In genomic region chr8:4324983-4325750, GRCm38 (mm10) we compare ENCODE assay signal across 8 mouse cellular contexts. TPM values are rescaled to one million over a fixed set of nuclear protein-coding genes. Genes with fewer than 3 reads are reported as not detected.
DNase-seq lines count a peak whose midpoint lies in the region; ATAC-seq and TF ChIP-seq lines count a peak whose summit lies in the region.

Gene Ccl25 (plus strand): TSS chr8:4325210.
Gene Elavl1 (minus strand): TSS chr8:4325413.

- H3K9me3 ChIP-seq in embryonic facial prominence, embryonic 15.5 days (replicated peaks) = no peaks in the 10 kb centered on the region
- H3K9me3 ChIP-seq in limb, embryonic 14.5 days (ENCODE audit: control insufficient read depth, low read length) = no peaks in the 10 kb centered on the region
- H3K9me3 ChIP-seq in midbrain, postnatal 0 days (ENCODE audit: low read length) = no peaks in the 10 kb centered on the region

- peak within 1 kb of the TSS; percentile 97 for H3K27ac ChIP-seq in bone marrow, adult 2 months (ENCODE audit: control insufficient read depth, insufficient read depth, low read depth, low read length, poor library complexity)
- peak within 1 kb of the TSS; percentile 91 for H3K27ac ChIP-seq in embryonic facial prominence, embryonic 15.5 days (replicated peaks)
- H3K27ac ChIP-seq in limb, embryonic 14.5 days (replicated peaks; ENCODE audit: low read depth, low read length) = peak within 1 kb of the TSS; percentile 87
- H3K27ac ChIP-seq in midbrain, postnatal 0 days (ENCODE audit: low read depth, low read length) = peak within 1 kb of the TSS; percentile 91

- peak; percentile 95 for DNase-seq in 416B (ENCODE audit: low read depth)
- DNase-seq in heart, adult 8-10 months (ENCODE audit: low spot score) = peak; percentile 97
- peak; percentile 97 for DNase-seq in kidney, adult 9 months
- peak; percentile 95 for DNase-seq in limb, embryonic 14.5 days (ENCODE audit: low spot score)
- peak; percentile 98 for DNase-seq in midbrain, postnatal 0 days (ENCODE audit: low spot score)
- DNase-seq in spleen, postnatal 14 days (ENCODE audit: low spot score in 2 of 2) = peak; percentile 97 to 98

- no peaks in the 10 kb centered on the region; the same call in 1 of the 2 replicates for H3K4me1 ChIP-seq in bone marrow, adult 2 months (ENCODE audit: control insufficient read depth, insufficient read depth, low read length)
- H3K4me1 ChIP-seq in embryonic facial prominence, embryonic 15.5 days = peaks cover 36% of the 10 kb centered on the region
- H3K4me1 ChIP-seq in limb, embryonic 14.5 days (ENCODE audit: control insufficient read depth, insufficient read depth, low read length) = peaks cover 22% of the 10 kb centered on the region
- H3K4me1 ChIP-seq in midbrain, postnatal 0 days (ENCODE audit: insufficient read depth, low read length) = peaks cover 7% of the 10 kb centered on the region

- peak within 1 kb of the TSS; percentile 89 for H3K4me2 ChIP-seq in embryonic facial prominence, embryonic 15.5 days (replicated peaks)
- H3K4me2 ChIP-seq in limb, embryonic 14.5 days (replicated peaks; ENCODE audit: low read depth, low read length, severe bottlenecking) = peak within 1 kb of the TSS; percentile 92
- peak within 1 kb of the TSS; percentile 74 for H3K4me2 ChIP-seq in midbrain, postnatal 0 days (ENCODE audit: low read depth, low read length, poor library complexity, severe bottlenecking)

- under 1% methylated on average over 77 of the region's 78 CpGs for WGBS in bone marrow, adult 2 months
- under 1% methylated on average over 78 of the region's 78 CpGs for WGBS in embryonic facial prominence, embryonic 15.5 days
- WGBS in limb, embryonic 14.5 days = under 1% methylated on average over 49 of the region's 78 CpGs
- WGBS in midbrain, postnatal 0 days = under 1% methylated on average over 57 of the region's 78 CpGs

- peak within 1 kb of the TSS; percentile 95 for H3K4me3 ChIP-seq in bone marrow, adult 2 months (replicated peaks; ENCODE audit: control insufficient read depth, low read depth, low read length)
- peak within 1 kb of the TSS; percentile 96 for H3K4me3 ChIP-seq in embryonic facial prominence, embryonic 15.5 days (replicated peaks)
- H3K4me3 ChIP-seq in limb, embryonic 14.5 days (replicated peaks; ENCODE audit: low read length) = peak within 1 kb of the TSS; percentile 97
- peak within 1 kb of the TSS; percentile 100 for H3K4me3 ChIP-seq in midbrain, postnatal 0 days (ENCODE audit: low read depth, low read length)

- H3K27me3 ChIP-seq in embryonic facial prominence, embryonic 15.5 days = no peaks in the 10 kb centered on the region
- no peaks in the 10 kb centered on the region for H3K27me3 ChIP-seq in limb, embryonic 14.5 days (ENCODE audit: control insufficient read depth, insufficient read depth, low read length)
- H3K27me3 ChIP-seq in midbrain, postnatal 0 days (ENCODE audit: insufficient read depth, low read length) = no peaks in the 10 kb centered on the region

- TF ChIP-seq POLR2A in bone marrow, adult 2 months (IDR thresholded peaks at IDR 0.05; ENCODE audit: borderline replicate concordance, control insufficient read depth, low read depth, low read length) = peak; percentile 81; the same call in 1 of the 2 replicates
- TF ChIP-seq POLR2A in limb, embryonic 14.5 days (IDR thresholded peaks at IDR 0.05; ENCODE audit: borderline replicate concordance, extremely low read depth, insufficient read depth, insufficient read length) = peak; percentile 75; the same call in 1 of the 2 replicates

- peak; percentile 98 for ATAC-seq in embryonic facial prominence, embryonic 15.5 days (ENCODE audit: insufficient number of reproducible peaks, low FRiP score, low TSS enrichment, low read depth)
- peak; percentile 99 for ATAC-seq in limb, embryonic 14.5 days (ENCODE audit: low FRiP score, low read depth)
- ATAC-seq in midbrain, postnatal 0 days (ENCODE audit: low FRiP score) = peak; percentile 99

- no peak for TF ChIP-seq CTCF in bone marrow, adult 2 months (IDR thresholded peaks at IDR 0.05; ENCODE audit: control insufficient read depth, insufficient read depth, low read length)
- TF ChIP-seq CTCF in midbrain, postnatal 0 days (IDR thresholded peaks at IDR 0.05) = no peak

- H3K9ac ChIP-seq in embryonic facial prominence, embryonic 15.5 days = peak within 1 kb of the TSS; percentile 92
- H3K9ac ChIP-seq in limb, embryonic 14.5 days (ENCODE audit: low read depth, low read length, severe bottlenecking) = peak within 1 kb of the TSS; percentile 98
- peak within 1 kb of the TSS; percentile 98 for H3K9ac ChIP-seq in midbrain, postnatal 0 days (replicated peaks; ENCODE audit: low read length, poor library complexity, severe bottlenecking)

- peaks cover 43% of the 10 kb centered on the region for H3K36me3 ChIP-seq in embryonic facial prominence, embryonic 15.5 days
- peaks cover 47% of the 10 kb centered on the region for H3K36me3 ChIP-seq in limb, embryonic 14.5 days (ENCODE audit: control insufficient read depth, insufficient read depth, low read length)
- H3K36me3 ChIP-seq in midbrain, postnatal 0 days (ENCODE audit: insufficient read depth, low read length) = peaks cover 21% of the 10 kb centered on the region

RNA-seq across cellular contexts. Expression of gene Ccl25, which starts in this region (rescaled TPM):
- 8.7 and 17.5 TPM in 2 replicates for polyA plus RNA-seq in bone marrow, adult 2 months (2011; ENCODE audit: insufficient read depth, insufficient read length, low replicate concordance, missing spikeins)
- polyA plus RNA-seq in embryonic facial prominence, embryonic 15.5 days (2015; fragmentation: Nextera tagmentation; extraction: Ambion mirVana) = 14.8 and 16.8 TPM in 2 replicates
- total RNA-seq in heart, adult 8-10 months (2022) = 1 to 10 TPM; 2.6 to 5.1 (median 3.4) TPM
- polyA plus RNA-seq in limb, embryonic 14.5 days (2012; rRNA removed) = 12.4 and 14.8 TPM in 2 replicates
- 11.4 and 11.5 TPM in 2 replicates for polyA plus RNA-seq in limb, embryonic 14.5 days (2014; fragmentation: Nextera tagmentation; extraction: Ambion mirVana)
- total RNA-seq in midbrain, postnatal 0 days (2014; rRNA removed) = 4.9 and 13.0 TPM in 2 replicates
- polyA plus RNA-seq in midbrain, postnatal 0 days (2015; fragmentation: Nextera tagmentation; extraction: Ambion mirVana) = 14.7 and 16.3 TPM in 2 replicates

RNA-seq across cellular contexts. Expression of gene Elavl1, which starts in this region (rescaled TPM):
- polyA plus RNA-seq in bone marrow, adult 2 months (2011; ENCODE audit: insufficient read depth, insufficient read length, low replicate concordance, missing spikeins) = 21.7 and 28.5 TPM in 2 replicates
- 209 and 213 TPM in 2 replicates for polyA plus RNA-seq in embryonic facial prominence, embryonic 15.5 days (2015; fragmentation: Nextera tagmentation; extraction: Ambion mirVana)
- 10 to 100 TPM; 50.2 to 59.6 (median 53.7) TPM for total RNA-seq in heart, adult 8-10 months (2022)
- 91.1 and 101 TPM in 2 replicates for polyA plus RNA-seq in limb, embryonic 14.5 days (2012; rRNA removed)
- 226 and 237 TPM in 2 replicates for polyA plus RNA-seq in limb, embryonic 14.5 days (2014; fragmentation: Nextera tagmentation; extraction: Ambion mirVana)
- 70.6 and 73.3 TPM in 2 replicates for total RNA-seq in midbrain, postnatal 0 days (2014; rRNA removed)
- 50.0 and 54.3 TPM in 2 replicates for polyA plus RNA-seq in midbrain, postnatal 0 days (2015; fragmentation: Nextera tagmentation; extraction: Ambion mirVana)

Comparison
In these comparisons a context has a peak if more than half of its experiments do, and no peak if none do; other contexts are left out.
1. Peak in every context shown above with its lines: DNase-seq, ATAC-seq, H3K4me3 ChIP-seq and H3K27ac ChIP-seq.